Mouse (Mus musculus) hindbrain, embryonic 13.5 days (tissue): Measurements from ENCODE around the gene P4ha2. TPM values are rescaled to one million over a fixed set of nuclear protein-coding genes. Genes with fewer than 3 reads are reported as not detected.
A peak's percentile ranks its signal among the peaks of the same experiment; 100 is the strongest.

ENCODE experiments used
- ATAC-seq: fragments of 200-750 bp; cut with Nextera tagmentation; 2 replicates; pipeline ENCODE4 v1.8.0; 2017; ENCODE audit warnings: moderate TSS enrichment; ENCODE audit not compliant: low FRiP score
- H3K27ac ChIP-seq: fragments of 300-500 bp; sonication (generic); 2 replicates; pipeline ENCODE4 v1.5.1; 2015; ENCODE audit warnings: inconsistent platforms, mild to moderate bottlenecking, moderate library complexity
- H3K27me3 ChIP-seq: fragments of 300-500 bp; sonication (generic); 2 replicates; pipeline ENCODE4 v1.6.1; 2015; ENCODE audit warnings: mild to moderate bottlenecking, inconsistent platforms
- H3K36me3 ChIP-seq: fragments of 300-500 bp; sonication (generic); 2 replicates; pipeline ENCODE4 v1.6.1; 2015; ENCODE audit warnings: mild to moderate bottlenecking, inconsistent platforms
- H3K4me1 ChIP-seq: fragments of 300-500 bp; sonication (generic); replicated peaks from 2 replicates; pipeline ENCODE4 v1.6.1; 2015; ENCODE audit warnings: inconsistent platforms
- H3K4me2 ChIP-seq: fragments of 300-500 bp; sonication (generic); 2 replicates; pipeline ENCODE4 v1.6.1; 2015; ENCODE audit warnings: inconsistent platforms, mild to moderate bottlenecking, moderate library complexity
- H3K4me3 ChIP-seq: fragments of 300-500 bp; sonication (generic); 2 replicates; pipeline ENCODE4 v1.5.1; 2015; ENCODE audit warnings: mild to moderate bottlenecking, inconsistent platforms
- H3K9ac ChIP-seq: fragments of 300-500 bp; sonication (generic); 2 replicates; pipeline ENCODE4 v1.6.1; 2015; ENCODE audit warnings: mild to moderate bottlenecking, inconsistent platforms
- H3K9me3 ChIP-seq: fragments of 300-500 bp; sonication (generic); 2 replicates; pipeline ENCODE4 v1.6.1; 2016; ENCODE audit warnings: inconsistent platforms
- WGBS: fragments of 180-500 bp; shearing (Covaris S2); methylation state at CpG from one replicate; pipeline ENCODE4 v1.1.7; 2015; 5-methylcytosine and 5-hydroxymethylcytosine counted together
- polyA plus RNA-seq: library from polyadenylated mRNA; unstranded; fragments of >200 nt; fragmentation: Nextera tagmentation; extraction: Ambion mirVana; gene quantifications from 2 replicates; pipeline ENCODE4 v1.2.1, GENCODE M21; 2015

The P4ha2 gene
- polyA plus RNA-seq, 1 experiment from 2014 or later = 10.9 TPM

DNA sequence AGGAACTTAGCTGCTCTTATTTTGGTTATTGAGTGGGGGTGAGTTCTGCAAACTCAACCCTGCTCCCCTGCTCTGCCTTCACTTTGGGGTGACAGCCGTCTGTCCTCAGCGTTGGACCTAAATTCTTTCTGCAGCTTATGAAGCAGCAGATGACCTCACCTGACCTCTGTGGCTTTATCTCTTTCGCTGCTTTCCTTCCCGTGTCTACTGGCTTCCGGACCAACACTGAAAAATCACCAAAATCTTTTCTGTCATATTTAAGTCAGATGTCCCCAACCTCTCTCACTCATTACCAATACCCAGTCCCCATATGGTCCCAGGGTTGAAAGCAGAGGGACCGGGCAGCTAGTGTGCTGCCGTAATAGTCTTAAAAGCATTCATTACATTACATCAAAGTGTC is 7.7 kb upstream of the P4ha2 start:
- H3K27ac ChIP-seq = no peak overlapping the region
- no peaks in the 10 kb centered on the region for H3K4me1 ChIP-seq
- H3K4me2 ChIP-seq = no peak overlapping the region
- H3K9me3 ChIP-seq = no peaks in the 10 kb centered on the region
- H3K27me3 ChIP-seq = no peaks in the 10 kb centered on the region
- no peaks in the 10 kb centered on the region for H3K36me3 ChIP-seq
- 76% methylated on average over 7 of the region's 7 CpGs for WGBS
- no peak for ATAC-seq
- no peak overlapping the region for H3K4me3 ChIP-seq
- no peak overlapping the region for H3K9ac ChIP-seq

- WGBS = 12% methylated on average over 3 of the region's 3 CpGs
- no peaks in the 10 kb centered on the region for H3K27me3 ChIP-seq
- H3K9me3 ChIP-seq = no peaks in the 10 kb centered on the region
- no peak for ATAC-seq
- H3K4me1 ChIP-seq = no peaks in the 10 kb centered on the region
- H3K4me3 ChIP-seq = no peak overlapping the region
- H3K9ac ChIP-seq = no peak overlapping the region
- H3K36me3 ChIP-seq = no peaks in the 10 kb centered on the region
- H3K4me2 ChIP-seq = no peak overlapping the region
- no peak overlapping the region for H3K27ac ChIP-seq
Measured at GRCm38 (mm10) chr11:54093000-54093399, 6.9 kb upstream of the P4ha2 start.

DNA sequence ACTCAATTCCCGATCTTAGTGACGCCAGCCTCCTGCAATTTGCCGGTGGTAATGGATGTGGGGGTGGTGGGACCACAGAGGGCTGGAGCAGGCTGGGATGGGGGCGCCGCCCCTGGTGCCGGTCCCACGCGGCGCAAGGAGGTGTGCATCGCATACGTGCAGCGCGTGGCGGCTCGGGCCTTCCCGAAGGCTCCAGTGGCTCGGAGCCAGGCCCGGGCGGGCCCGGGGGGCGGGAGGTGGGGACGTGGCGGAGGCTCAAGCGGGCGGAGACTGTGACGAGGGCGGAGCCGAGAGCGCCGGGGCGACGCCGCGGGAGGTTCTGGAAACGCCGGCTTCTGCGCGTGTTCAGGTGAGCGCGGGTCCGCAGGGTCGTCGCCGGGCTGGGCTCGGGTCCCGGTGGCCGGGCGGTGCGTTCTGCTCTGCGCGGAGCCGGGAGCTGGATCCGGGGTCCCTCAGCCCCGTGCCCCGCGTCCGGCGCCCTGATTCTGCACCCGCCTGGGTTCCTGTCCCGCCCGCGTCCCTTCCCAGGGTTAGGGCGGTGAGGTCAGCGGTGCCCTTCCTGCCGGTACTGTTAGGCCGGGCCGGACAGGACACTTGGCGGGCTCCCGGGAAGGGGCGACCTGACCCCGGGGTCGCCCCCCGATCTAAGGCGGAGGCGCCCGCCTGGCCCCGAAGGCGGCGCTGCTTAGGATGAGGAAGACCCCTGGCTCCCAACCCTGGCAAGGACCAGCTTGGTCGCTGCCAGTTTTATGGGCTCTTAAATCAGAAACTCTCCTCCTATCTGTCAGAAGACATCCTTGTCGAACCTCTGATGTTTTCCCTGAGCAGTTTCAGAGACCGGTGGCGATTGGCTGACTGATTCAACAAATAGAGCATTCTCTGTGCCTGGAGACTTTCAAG is 1.0 kb downstream of the P4ha2 start:
- H3K36me3 ChIP-seq = no peaks in the 10 kb centered on the region
- H3K9ac ChIP-seq = peak overlapping the region; percentile 83
- H3K4me1 ChIP-seq = peaks cover 24% of the 10 kb centered on the region
- H3K4me3 ChIP-seq = peak overlapping the region; percentile 67
- H3K27ac ChIP-seq = no peak overlapping the region
- ATAC-seq = peak; percentile 85
- H3K27me3 ChIP-seq = peaks cover 23% of the 10 kb centered on the region
- no peaks in the 10 kb centered on the region for H3K9me3 ChIP-seq
- peak overlapping the region; percentile 95 for H3K4me2 ChIP-seq
- WGBS = under 1% methylated on average over 72 of the region's 83 CpGs

DNA sequence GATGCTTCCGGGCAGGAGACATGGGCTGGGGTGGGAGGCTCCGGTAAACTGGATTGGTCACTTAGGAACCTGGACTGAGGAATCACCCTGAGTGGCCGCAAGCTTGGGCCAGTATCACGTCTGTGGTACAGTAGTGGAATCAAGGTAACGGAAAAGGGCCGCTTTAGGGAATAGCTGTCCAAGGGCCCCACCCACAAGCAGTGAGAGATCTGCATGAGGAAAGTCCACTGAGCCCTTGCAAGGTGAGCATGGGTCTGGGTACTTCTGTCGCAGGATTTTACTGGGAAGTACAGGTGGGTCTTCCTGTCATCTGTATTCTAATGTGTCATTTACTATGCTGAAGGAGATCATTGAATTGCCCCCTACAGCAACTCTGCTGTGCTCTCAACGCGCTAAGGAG is 1.8 kb downstream of the P4ha2 start:
- H3K9ac ChIP-seq = no peak overlapping the region
- WGBS = 80% methylated on average over 9 of the region's 9 CpGs
- ATAC-seq = no peak
- H3K4me2 ChIP-seq = peak overlapping the region; percentile 95
- no peak overlapping the region for H3K27ac ChIP-seq
- H3K4me1 ChIP-seq = peaks cover 28% of the 10 kb centered on the region
- no peaks in the 10 kb centered on the region for H3K9me3 ChIP-seq
- peak overlapping the region; percentile 67 for H3K4me3 ChIP-seq
- H3K27me3 ChIP-seq = peaks cover 23% of the 10 kb centered on the region
- H3K36me3 ChIP-seq = no peaks in the 10 kb centered on the region

GRCm38 (mm10) chr11:54102706-54103449 is 3.0 kb downstream of the P4ha2 start:
- Histone ChIP-seq H3K9ac (no peak overlapping the region), H3K9me3 (no peaks in the 10 kb centered on the region), H3K4me2 (no peak overlapping the region), H3K27ac (no peak overlapping the region), H3K27me3 (peaks cover 23% of the 10 kb centered on the region), H3K4me3 (no peak overlapping the region), H3K36me3 (no peaks in the 10 kb centered on the region), H3K4me1 (peaks cover 35% of the 10 kb centered on the region)
- no peak for ATAC-seq
- 79% methylated on average over 10 of the region's 10 CpGs for WGBS

DNA sequence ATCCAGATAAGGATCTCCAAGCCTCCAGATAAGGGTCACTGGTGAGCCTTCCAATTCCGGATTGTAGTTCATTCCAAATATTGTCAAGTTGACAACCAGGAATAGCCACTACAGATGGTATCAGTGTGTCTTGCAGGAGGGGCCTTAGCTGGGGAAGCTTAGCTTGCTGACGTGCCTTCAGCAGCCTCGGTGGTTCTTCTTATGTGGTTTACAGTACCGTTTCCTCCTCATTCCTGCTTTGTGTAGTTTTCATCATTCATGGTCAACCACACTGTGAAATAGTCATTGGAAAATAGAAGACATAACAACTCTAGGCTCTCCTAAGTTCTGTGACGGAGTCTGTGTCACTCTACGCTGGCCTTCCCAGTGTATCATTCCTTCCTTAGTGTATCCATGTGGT is 5.1 kb downstream of the P4ha2 start:
- Histone ChIP-seq H3K27ac (no peak overlapping the region), H3K4me3 (no peak overlapping the region), H3K9me3 (no peaks in the 10 kb centered on the region), H3K27me3 (peaks cover 19% of the 10 kb centered on the region), H3K9ac (no peak overlapping the region), H3K4me1 (peaks cover 38% of the 10 kb centered on the region), H3K36me3 (no peaks in the 10 kb centered on the region), H3K4me2 (no peak overlapping the region)
- ATAC-seq = no peak
- WGBS = 92% methylated on average over 6 of the region's 6 CpGs

DNA sequence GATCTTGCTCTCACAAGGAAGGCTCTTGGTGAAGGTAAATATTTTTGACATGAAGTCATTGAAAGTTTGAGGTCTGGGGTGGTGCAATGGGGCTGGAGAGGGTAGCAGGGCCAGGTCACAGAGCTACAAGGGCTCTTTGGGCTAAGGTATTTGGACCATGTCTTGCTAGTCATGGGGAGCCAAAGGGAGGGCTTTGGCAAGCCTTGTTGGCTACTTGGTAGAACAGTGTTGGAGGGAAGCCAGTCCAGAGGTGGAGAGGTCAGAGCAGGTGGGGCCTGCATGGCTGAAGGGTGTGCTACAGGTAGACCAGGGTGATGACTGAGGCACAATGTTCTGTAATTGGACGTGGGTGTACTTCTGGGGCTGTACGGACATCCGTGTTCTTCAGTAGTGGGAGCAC is 6.8 kb downstream of the P4ha2 start:
- Histone ChIP-seq H3K36me3 (no peaks in the 10 kb centered on the region), H3K9me3 (no peaks in the 10 kb centered on the region), H3K4me3 (no peak overlapping the region), H3K4me2 (no peak overlapping the region), H3K9ac (no peak overlapping the region), H3K4me1 (peaks cover 26% of the 10 kb centered on the region), H3K27ac (0 out of 2 replicates have a peak overlapping the region, but pooled peaks have one; percentile 19), H3K27me3 (peaks cover 9% of the 10 kb centered on the region)
- no peak for ATAC-seq
- 93% methylated on average over 3 of the region's 3 CpGs for WGBS

GRCm38 (mm10) chr11:54107239-54107638 is 7.3 kb downstream of the P4ha2 start:
- Histone ChIP-seq H3K9me3 (no peaks in the 10 kb centered on the region), H3K4me3 (no peak overlapping the region), H3K4me1 (peaks cover 28% of the 10 kb centered on the region), H3K27me3 (peaks cover 4% of the 10 kb centered on the region; the same call in 1 of the 2 replicates), H3K27ac (0 out of 2 replicates have a peak overlapping the region, but pooled peaks have one; percentile 19), H3K4me2 (no peak overlapping the region), H3K36me3 (no peaks in the 10 kb centered on the region), H3K9ac (no peak overlapping the region)
- 61% methylated on average over 7 of the region's 7 CpGs for WGBS
- ATAC-seq = no peak

DNA sequence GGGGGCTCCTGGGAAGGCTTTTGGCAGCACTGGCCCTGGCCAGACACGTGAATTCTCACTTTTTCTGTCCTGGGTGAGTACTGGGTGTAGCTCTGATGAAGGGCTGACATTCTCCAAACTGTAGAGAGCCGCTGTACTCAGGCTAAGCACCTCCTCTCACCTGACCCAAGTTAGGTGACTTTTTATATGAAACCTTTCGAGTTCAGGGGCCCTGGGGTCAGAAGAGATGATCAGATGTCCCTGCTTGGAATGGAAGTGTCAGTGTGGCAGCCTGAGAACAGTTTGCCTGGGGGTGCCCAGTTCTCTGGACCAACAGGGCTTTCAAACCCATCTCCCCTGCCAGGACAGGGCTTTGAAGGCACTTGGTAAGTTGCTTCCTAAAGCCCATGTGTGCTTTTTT is 8.2 kb downstream of the P4ha2 start:
- Histone ChIP-seq H3K27me3 (no peaks in the 10 kb centered on the region), H3K9me3 (no peaks in the 10 kb centered on the region), H3K27ac (no peak overlapping the region), H3K4me3 (no peak overlapping the region), H3K36me3 (no peaks in the 10 kb centered on the region), H3K4me1 (peaks cover 33% of the 10 kb centered on the region), H3K4me2 (no peak overlapping the region), H3K9ac (no peak overlapping the region)
- 64% methylated on average over 3 of the region's 3 CpGs for WGBS
- ATAC-seq = no peak

GRCm38 (mm10) chr11:54108894-54109293 is 9.0 kb downstream of the P4ha2 start:
- no peak overlapping the region for H3K4me3 ChIP-seq
- no peak overlapping the region for H3K27ac ChIP-seq
- peaks cover 41% of the 10 kb centered on the region for H3K4me1 ChIP-seq
- H3K9ac ChIP-seq = no peak overlapping the region
- no peak overlapping the region for H3K4me2 ChIP-seq
- H3K9me3 ChIP-seq = no peaks in the 10 kb centered on the region
- ATAC-seq = no peak
- no peaks in the 10 kb centered on the region for H3K27me3 ChIP-seq
- H3K36me3 ChIP-seq = no peaks in the 10 kb centered on the region
- WGBS = 80% methylated on average over 5 of the region's 5 CpGs

DNA sequence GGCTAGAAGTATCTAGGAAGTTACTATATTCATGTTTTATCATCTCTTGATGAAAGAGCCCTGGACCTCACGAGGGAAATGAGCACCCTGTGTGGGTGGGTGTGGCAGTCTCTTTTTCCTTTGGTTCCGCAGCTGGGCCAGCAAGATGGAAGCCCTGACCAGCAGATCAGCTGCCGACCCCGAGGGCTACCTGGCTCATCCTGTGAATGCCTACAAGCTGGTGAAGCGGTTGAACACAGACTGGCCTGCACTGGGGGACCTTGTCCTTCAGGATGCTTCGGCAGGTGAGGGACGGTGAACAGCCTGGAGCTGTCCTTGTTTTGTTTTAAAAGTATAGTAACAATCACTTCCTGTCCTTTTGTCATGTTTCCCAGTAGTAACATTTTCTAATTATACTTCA is 11.4 kb downstream of the P4ha2 start:
- WGBS = 90% methylated on average over 7 of the region's 7 CpGs
- peaks cover 54% of the 10 kb centered on the region for H3K4me1 ChIP-seq

GRCm38 (mm10) chr11:54111976-54112741 is 12.3 kb downstream of the P4ha2 start:
- Histone ChIP-seq H3K4me1 (peaks cover 54% of the 10 kb centered on the region), H3K9me3 (no peaks in the 10 kb centered on the region), H3K27me3 (no peaks in the 10 kb centered on the region), H3K4me3 (no peak overlapping the region), H3K4me2 (peak overlapping the region; percentile 37), H3K9ac (peak overlapping the region; percentile 60), H3K36me3 (no peaks in the 10 kb centered on the region), H3K27ac (peak overlapping the region; percentile 92)
- WGBS = 63% methylated on average over 21 of the region's 21 CpGs
- ATAC-seq = peak; percentile 40; the same call in 1 of the 2 replicates

More for the DNA sequence above, 11.4 kb downstream of the P4ha2 start:
- no peaks in the 10 kb centered on the region for H3K27me3 ChIP-seq
- H3K4me3 ChIP-seq = no peak overlapping the region
- ATAC-seq = no peak
- H3K27ac ChIP-seq = no peak overlapping the region; the same call in 1 of the 2 replicates
- no peak overlapping the region for H3K9ac ChIP-seq
- no peaks in the 10 kb centered on the region for H3K9me3 ChIP-seq
- H3K36me3 ChIP-seq = no peaks in the 10 kb centered on the region
- no peak overlapping the region for H3K4me2 ChIP-seq
